Mouse (Mus musculus) CH12.LX (cell line): Measurements from ENCODE around the gene Tsc22d2.

ENCODE experiments used
- MAX ChIP-seq: IDR thresholded peaks from 2 replicates; pipeline ENCODE4 v1.6.1; 2011; ENCODE audit warnings: low read length, improper control_type of control experiment
- PAX5 ChIP-seq: IDR thresholded peaks from 2 replicates; pipeline ENCODE4 v1.6.1; 2012; ENCODE audit warnings: low read length, inconsistent platforms, mixed read lengths
- TBP ChIP-seq: conservative IDR thresholded peaks from 2 replicates; pipeline ENCODE4 v1.6.1; 2011; ENCODE audit warnings: low read depth, low read length, improper control_type of control experiment
- UBTF ChIP-seq: IDR thresholded peaks from 2 replicates; pipeline ENCODE4 v1.6.1; 2012; ENCODE audit warnings: low read depth, mild to moderate bottlenecking, inconsistent platforms, low read length, improper control_type of control experiment, moderate library complexity

- TF ChIP-seq MAX: no peak
- no peak for TF ChIP-seq PAX5
- TF ChIP-seq UBTF: no peak
- no peak for TF ChIP-seq TBP
These were observed 64.4 kb downstream of the Tsc22d2 start for GRCm38 (mm10) chr3:58478755-58479455.
